Mouse (Mus musculus) kidney, embryonic 16.5 days (tissue): ENCODE measurements around the gene Plcl2. TPM values are rescaled to one million over a fixed set of nuclear protein-coding genes. Genes with fewer than 3 reads are reported as not detected.
A peak's percentile ranks its signal among the peaks of the same experiment; 100 is the strongest.

Source experiments
- ATAC-seq: fragments of 200-750 bp; cut with Nextera tagmentation; 2 replicates; pipeline ENCODE4 v1.8.0; 2017; ENCODE audit warnings: moderate TSS enrichment; ENCODE audit not compliant: low FRiP score, low TSS enrichment
- H3K27ac ChIP-seq: fragments of 300-500 bp; sonication (generic); 2 replicates; pipeline ENCODE4 v1.5.1; 2014; ENCODE audit warnings: low read length
- H3K27me3 ChIP-seq: fragments of 300-500 bp; sonication (generic); 2 replicates; pipeline ENCODE4 v1.6.1; 2014; ENCODE audit warnings: low read length, control low read depth, mixed read lengths; ENCODE audit not compliant: insufficient read depth
- H3K36me3 ChIP-seq: fragments of 300-500 bp; sonication (generic); 2 replicates; pipeline ENCODE4 v1.6.1; 2014; ENCODE audit warnings: low read length, control low read depth, mixed read lengths; ENCODE audit not compliant: insufficient read depth
- H3K4me1 ChIP-seq: fragments of 300-500 bp; sonication (generic); 2 replicates; pipeline ENCODE4 v1.6.1; 2014; ENCODE audit warnings: low read length, control low read depth, mixed read lengths; ENCODE audit not compliant: insufficient read depth
- H3K4me2 ChIP-seq: fragments of 300-500 bp; sonication (generic); replicated peaks from 2 replicates; pipeline ENCODE4 v1.6.1; 2014; ENCODE audit warnings: low read depth, low read length
- H3K4me3 ChIP-seq: fragments of 300-500 bp; sonication (generic); 2 replicates; pipeline ENCODE4 v1.5.1; 2014; ENCODE audit warnings: mild to moderate bottlenecking, low read length
- H3K9ac ChIP-seq: fragments of 300-500 bp; sonication (generic); replicated peaks from 2 replicates; pipeline ENCODE4 v1.6.1; 2014; ENCODE audit warnings: low read length
- H3K9me3 ChIP-seq: fragments of 300-500 bp; sonication (generic); 2 replicates; pipeline ENCODE4 v1.6.1; 2016; ENCODE audit warnings: low read length, control low read depth
- WGBS: fragments of 180-500 bp; shearing (Covaris S2); extraction: QIAGEN DNeasy Blood & Tissue Kit; methylation state at CpG from one replicate; pipeline ENCODE4 v1.1.7; 2014; 5-methylcytosine and 5-hydroxymethylcytosine counted together
- polyA plus RNA-seq: library from polyadenylated mRNA; unstranded; fragments of >200 nt; fragmentation: Nextera tagmentation; extraction: Ambion mirVana; gene quantifications from 2 replicates; pipeline ENCODE4 v1.2.1, GENCODE M21; 2015

Plcl2 gene
- polyA plus RNA-seq, 1 experiment from 2014 or later: 2.7 TPM

DNA sequence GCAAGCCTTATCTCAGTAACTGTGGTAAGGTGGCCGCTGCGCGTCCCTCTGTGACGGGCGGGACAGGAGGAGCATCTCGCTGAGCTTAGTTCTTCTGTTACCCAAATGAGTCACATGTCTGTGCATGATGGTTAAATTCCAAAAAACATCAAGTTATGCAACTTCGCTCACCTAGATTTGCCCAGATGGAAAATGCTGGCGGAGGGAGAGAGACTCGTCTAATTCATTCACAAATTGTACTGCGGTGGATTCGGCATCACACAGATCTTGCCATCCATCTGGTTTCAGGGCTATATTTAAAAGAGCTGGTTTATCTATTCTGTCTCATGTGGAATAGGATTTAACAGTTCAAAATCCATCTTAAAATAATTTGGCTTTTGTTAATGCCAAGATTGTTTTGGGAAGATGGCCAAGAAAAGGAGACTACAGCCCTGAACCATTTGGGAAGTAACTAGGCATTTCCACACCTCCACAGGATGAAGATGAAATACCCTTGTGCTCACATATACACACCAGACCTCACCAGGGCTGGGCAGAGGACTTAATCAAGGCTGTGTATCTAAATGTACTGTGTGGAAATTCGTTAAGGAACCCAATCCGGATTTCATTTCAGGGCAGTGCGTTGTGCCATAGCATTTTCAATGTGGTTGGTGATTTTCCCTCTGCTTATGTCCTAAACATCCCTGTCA lies 141.5 kb downstream of the Plcl2 start:
- no peak for ATAC-seq

DNA sequence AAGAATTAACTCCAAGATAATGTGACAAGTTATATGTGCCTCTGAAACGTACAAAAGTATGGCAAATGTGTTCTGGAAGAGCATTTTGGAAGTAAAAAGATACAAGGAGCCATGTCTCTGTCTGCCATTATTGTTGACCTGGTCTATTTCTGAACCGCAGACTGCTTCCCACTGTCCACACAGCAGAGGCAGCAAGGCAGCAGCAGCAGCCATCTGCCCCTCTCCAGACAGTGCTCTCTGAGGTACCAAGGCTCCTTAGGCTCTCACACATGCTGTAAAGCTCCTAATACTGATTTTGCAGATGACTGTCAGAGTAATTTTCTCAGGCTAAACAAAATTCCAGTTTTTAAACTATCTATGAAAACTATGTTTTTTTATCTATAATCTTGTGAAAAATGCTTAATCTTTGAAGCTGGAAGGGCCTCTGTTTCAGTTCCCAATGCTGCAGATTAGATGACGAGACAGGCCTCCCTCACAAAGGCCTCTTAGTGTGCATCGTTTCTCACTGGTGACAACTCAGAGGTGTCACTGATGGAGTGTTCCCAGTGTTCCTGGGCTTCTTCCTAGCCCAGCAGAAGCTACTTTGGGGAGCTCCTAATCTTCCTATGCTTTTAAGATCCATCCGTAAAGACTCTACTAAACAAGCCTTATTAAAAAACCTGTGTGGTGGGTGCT lies 145.7 kb downstream of the Plcl2 start:
- no peak overlapping the region for H3K27ac ChIP-seq
- no peaks in the 10 kb centered on the region for H3K36me3 ChIP-seq
- no peaks in the 10 kb centered on the region for H3K4me1 ChIP-seq
- no peak overlapping the region for H3K4me2 ChIP-seq
- 64% methylated on average over 5 of the region's 5 CpGs for WGBS
- ATAC-seq: no peak
- no peaks in the 10 kb centered on the region for H3K27me3 ChIP-seq
- H3K9ac ChIP-seq: no peak overlapping the region
- no peaks in the 10 kb centered on the region for H3K9me3 ChIP-seq
- H3K4me3 ChIP-seq: no peak overlapping the region

More for the DNA sequence above, 141.5 kb downstream of the Plcl2 start:
- Histone ChIP-seq H3K36me3 (peaks cover 5% of the 10 kb centered on the region; the same call in 1 of the 2 replicates), H3K4me2 (no peak overlapping the region), H3K27me3 (no peaks in the 10 kb centered on the region), H3K4me3 (no peak overlapping the region), H3K4me1 (no peaks in the 10 kb centered on the region), H3K27ac (no peak overlapping the region), H3K9ac (no peak overlapping the region), H3K9me3 (peaks cover 13% of the 10 kb centered on the region)
- WGBS: 96% methylated on average over 14 of the region's 14 CpGs

DNA sequence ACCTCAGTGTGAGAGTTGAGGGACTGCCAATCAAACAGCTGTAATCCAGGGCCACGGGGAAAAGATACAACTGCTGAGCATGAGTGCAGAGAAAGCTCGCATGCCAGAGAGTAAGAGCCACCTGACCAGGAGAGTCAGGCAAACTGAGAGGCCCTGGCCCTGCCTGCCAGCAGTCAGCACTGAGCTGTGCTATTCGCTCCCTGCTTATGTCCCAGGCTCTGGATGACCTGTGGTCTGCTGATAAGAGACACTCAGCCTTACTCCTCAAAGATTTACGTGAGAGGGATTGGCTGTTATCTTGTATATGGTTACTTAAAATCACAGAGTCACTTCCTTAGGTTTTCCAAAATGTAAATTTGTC lies 146.2 kb downstream of the Plcl2 start:
- no peaks in the 10 kb centered on the region for H3K4me1 ChIP-seq
- no peaks in the 10 kb centered on the region for H3K36me3 ChIP-seq
- no peak overlapping the region for H3K27ac ChIP-seq
- WGBS: 70% methylated on average over 4 of the region's 4 CpGs
- no peak overlapping the region for H3K4me3 ChIP-seq
- H3K9ac ChIP-seq: no peak overlapping the region
- H3K4me2 ChIP-seq: no peak overlapping the region
- no peaks in the 10 kb centered on the region for H3K27me3 ChIP-seq
- no peak for ATAC-seq
- H3K9me3 ChIP-seq: no peaks in the 10 kb centered on the region

DNA sequence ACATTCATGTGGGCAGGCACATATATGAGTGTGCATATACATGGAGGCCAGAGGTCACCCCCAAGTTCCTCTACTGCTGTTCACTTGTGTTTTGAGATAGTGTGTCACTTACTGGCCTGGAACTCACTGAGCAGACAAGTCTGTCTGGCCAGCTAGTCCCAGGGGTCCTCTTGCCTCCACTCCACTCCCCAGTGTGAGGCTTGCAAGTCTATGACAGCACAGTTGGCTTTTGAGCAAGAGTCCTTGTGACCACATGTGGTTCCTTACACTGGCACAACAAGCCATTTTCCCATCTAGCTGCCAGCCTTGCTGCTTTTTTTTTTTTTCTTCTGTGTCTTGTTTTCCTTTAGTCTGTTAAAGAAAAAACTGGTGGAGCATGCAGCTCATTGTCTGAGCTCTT lies 148.1 kb downstream of the Plcl2 start:
- no peak for ATAC-seq
- H3K36me3 ChIP-seq: no peaks in the 10 kb centered on the region
- H3K4me2 ChIP-seq: no peak overlapping the region
- H3K4me1 ChIP-seq: no peaks in the 10 kb centered on the region
- no peak overlapping the region for H3K9ac ChIP-seq
- no peak overlapping the region for H3K27ac ChIP-seq
- H3K4me3 ChIP-seq: no peak overlapping the region
- H3K27me3 ChIP-seq: no peaks in the 10 kb centered on the region
- no peaks in the 10 kb centered on the region for H3K9me3 ChIP-seq

DNA sequence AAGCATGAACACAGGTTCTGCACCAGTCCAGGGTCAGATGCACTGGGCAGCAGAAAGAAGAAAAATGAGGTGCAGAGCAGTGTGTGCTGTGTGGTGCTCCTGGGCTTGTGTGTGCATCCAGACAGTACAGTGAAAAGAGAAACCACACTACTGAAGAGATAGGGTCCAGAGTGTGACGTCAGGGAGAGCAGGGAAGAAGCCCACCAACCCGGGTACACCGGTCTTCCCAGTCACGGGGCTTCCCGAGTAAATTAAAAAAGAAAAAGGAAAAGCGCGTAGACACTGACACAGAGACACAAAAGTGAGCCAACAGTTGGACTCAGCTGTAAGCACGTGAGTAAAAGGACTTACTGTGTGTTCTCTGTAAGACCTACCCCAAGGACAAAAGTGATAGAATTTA lies 149.7 kb downstream of the Plcl2 start:
- Histone ChIP-seq H3K9ac (no peak overlapping the region), H3K27ac (no peak overlapping the region), H3K4me3 (no peak overlapping the region), H3K9me3 (no peaks in the 10 kb centered on the region), H3K4me1 (no peaks in the 10 kb centered on the region), H3K36me3 (no peaks in the 10 kb centered on the region), H3K4me2 (no peak overlapping the region), H3K27me3 (no peaks in the 10 kb centered on the region)
- WGBS: 94% methylated on average over 8 of the region's 8 CpGs
- ATAC-seq: no peak

DNA sequence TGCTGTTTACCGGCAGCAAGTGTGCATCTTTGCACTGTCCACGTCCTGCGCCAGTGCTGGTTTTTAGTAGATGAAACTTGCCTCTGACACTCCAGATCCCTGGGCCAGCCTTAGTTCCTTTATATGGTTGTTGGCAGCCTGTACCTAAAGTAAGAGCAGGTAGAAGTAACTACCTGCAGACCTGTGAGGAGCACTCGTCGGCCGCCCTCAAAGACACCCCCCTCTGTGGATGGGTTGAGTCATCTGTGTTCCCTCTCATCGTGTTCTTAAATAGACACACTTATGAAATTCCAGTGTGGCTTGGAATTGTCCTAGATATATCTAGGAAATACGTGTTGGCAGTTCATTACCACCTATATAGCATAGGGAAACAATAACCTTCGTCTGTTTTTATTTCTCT lies 158.4 kb downstream of the Plcl2 start:
- H3K36me3 ChIP-seq: peaks cover 4% of the 10 kb centered on the region; the same call in 1 of the 2 replicates
- no peak overlapping the region for H3K4me2 ChIP-seq
- H3K27ac ChIP-seq: no peak overlapping the region
- no peaks in the 10 kb centered on the region for H3K27me3 ChIP-seq
- no peak overlapping the region for H3K9ac ChIP-seq
- ATAC-seq: no peak
- WGBS: 94% methylated on average over 9 of the region's 9 CpGs
- no peaks in the 10 kb centered on the region for H3K4me1 ChIP-seq
- no peak overlapping the region for H3K4me3 ChIP-seq
- peaks cover 4% of the 10 kb centered on the region; the same call in 1 of the 2 replicates for H3K9me3 ChIP-seq

DNA sequence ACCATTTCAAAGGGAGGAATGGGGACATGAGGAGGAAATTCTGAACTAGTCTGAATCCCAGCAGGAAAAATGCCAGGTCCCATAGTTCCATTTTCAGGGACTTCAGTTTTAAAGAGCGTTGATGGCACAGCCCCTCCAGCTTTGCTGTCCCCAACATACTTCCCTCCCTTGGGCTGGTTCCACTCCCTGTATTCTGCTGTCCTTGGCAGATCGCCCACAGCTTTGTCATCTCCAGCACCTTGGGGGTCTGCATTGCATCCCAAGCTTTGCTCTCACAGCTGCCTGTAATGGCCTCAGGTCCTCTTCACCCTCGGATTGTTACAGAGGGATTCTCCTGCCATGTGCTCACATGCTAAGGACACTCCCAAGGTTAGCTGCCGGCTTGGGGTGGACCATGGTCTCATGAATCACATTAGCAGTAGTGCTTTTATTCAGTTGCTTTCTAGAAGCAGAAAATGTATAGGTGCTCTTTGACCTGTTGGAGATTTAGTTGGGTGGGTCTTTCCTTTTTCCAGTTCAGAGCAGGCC lies 159.5 kb downstream of the Plcl2 start:
- Histone ChIP-seq H3K9me3 (peaks cover 4% of the 10 kb centered on the region; the same call in 1 of the 2 replicates), H3K27ac (no peak overlapping the region), H3K9ac (no peak overlapping the region), H3K4me2 (no peak overlapping the region), H3K4me3 (no peak overlapping the region), H3K27me3 (no peaks in the 10 kb centered on the region), H3K4me1 (no peaks in the 10 kb centered on the region), H3K36me3 (peaks cover 4% of the 10 kb centered on the region; the same call in 1 of the 2 replicates)
- no peak for ATAC-seq
- 81% methylated on average over 4 of the region's 4 CpGs for WGBS

DNA sequence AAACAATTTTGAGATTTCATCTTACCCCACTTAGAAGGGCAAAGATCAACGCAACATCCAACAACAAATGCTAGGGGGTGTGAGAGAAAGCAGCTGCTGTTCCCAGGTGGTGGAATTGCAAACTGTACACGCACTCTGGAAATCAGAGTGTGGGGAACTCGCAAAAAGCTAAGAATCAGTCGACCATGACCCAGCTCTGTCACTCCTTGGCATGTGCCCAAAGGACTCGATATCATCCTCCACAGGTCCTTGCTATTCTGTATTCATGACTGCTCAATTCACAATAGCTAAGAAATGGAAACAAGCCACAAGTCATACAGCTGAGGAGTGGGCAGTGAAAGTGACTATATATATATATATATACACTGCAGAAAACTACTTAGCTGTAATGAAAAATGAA lies 162.2 kb downstream of the Plcl2 start:
- no peaks in the 10 kb centered on the region for H3K4me1 ChIP-seq
- ATAC-seq: no peak
- H3K9ac ChIP-seq: no peak overlapping the region
- no peaks in the 10 kb centered on the region for H3K27me3 ChIP-seq
- H3K9me3 ChIP-seq: no peaks in the 10 kb centered on the region
- WGBS: 42% methylated on average over 5 of the region's 5 CpGs
- no peak overlapping the region for H3K4me3 ChIP-seq
- H3K36me3 ChIP-seq: no peaks in the 10 kb centered on the region
- no peak overlapping the region for H3K27ac ChIP-seq
- no peak overlapping the region for H3K4me2 ChIP-seq

DNA sequence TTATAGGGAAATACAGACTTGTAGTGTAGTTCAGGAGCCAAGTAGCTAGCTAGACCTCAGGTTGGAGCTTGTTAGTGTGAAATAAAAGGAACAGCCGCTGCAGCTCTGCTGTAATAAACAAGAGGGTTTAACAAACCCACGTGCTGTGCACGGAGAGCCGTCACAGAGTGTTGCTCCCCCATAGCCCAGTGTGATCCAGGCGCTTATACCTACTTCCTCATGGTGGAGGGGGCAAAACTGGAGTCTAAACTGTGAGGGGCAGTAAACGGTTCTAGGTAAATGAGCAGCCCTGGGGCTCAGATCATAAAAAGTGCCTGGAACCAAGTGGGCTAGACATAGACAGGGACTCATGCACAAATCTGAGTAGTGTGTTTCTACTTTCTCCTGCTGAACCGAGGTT lies 165.4 kb downstream of the Plcl2 start:
- no peak overlapping the region for H3K27ac ChIP-seq
- no peak for ATAC-seq

DNA sequence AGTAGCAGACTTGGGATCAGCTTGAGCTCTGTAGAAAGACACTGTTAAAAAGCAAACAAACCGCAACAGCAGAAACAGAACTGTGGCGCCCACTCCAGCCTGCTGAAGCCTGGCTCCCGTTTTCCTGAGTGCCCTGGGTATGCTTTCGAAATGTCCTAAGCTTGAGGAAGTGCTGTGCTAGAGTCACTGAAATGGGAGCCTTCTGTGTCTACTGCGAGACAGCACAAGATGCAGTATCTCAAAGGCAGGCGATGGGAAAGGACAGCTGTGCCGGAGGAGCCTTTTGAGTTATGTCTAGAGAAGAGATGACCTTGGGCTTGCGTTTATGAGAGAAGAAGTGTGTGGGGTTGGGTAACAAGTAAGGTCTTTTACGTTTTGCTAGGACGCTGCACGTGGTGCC lies 166.0 kb downstream of the Plcl2 start:
- Histone ChIP-seq H3K27me3 (no peaks in the 10 kb centered on the region), H3K27ac (0 out of 2 replicates have a peak overlapping the region, but pooled peaks have one; percentile 17), H3K9me3 (no peaks in the 10 kb centered on the region), H3K9ac (no peak overlapping the region), H3K4me2 (no peak overlapping the region), H3K36me3 (no peaks in the 10 kb centered on the region), H3K4me3 (no peak overlapping the region), H3K4me1 (peaks cover 10% of the 10 kb centered on the region; the same call in 1 of the 2 replicates)
- 69% methylated on average over 11 of the region's 11 CpGs for WGBS
- peak; percentile 56; the same call in 1 of the 2 replicates for ATAC-seq

More for the DNA sequence above, 165.4 kb downstream of the Plcl2 start:
- H3K9me3 ChIP-seq: no peaks in the 10 kb centered on the region
- no peaks in the 10 kb centered on the region for H3K27me3 ChIP-seq
- no peaks in the 10 kb centered on the region for H3K36me3 ChIP-seq
- peaks cover 10% of the 10 kb centered on the region; the same call in 1 of the 2 replicates for H3K4me1 ChIP-seq
- H3K9ac ChIP-seq: no peak overlapping the region
- no peak overlapping the region for H3K4me3 ChIP-seq
- H3K4me2 ChIP-seq: no peak overlapping the region
- 78% methylated on average over 7 of the region's 7 CpGs for WGBS
